Mouse (Mus musculus) kidney, embryonic 14.5 days (tissue): ENCODE measurements around the gene Zscan29. TPM values are rescaled to one million over a fixed set of nuclear protein-coding genes. Genes with fewer than 3 reads are reported as not detected.

Experiments
- ATAC-seq: fragments of 200-750 bp; cut with Nextera tagmentation; 2 replicates; pipeline ENCODE4 v1.8.0; 2017; ENCODE audit warnings: moderate number of reproducible peaks, mild to moderate bottlenecking, moderate TSS enrichment, moderate library complexity; ENCODE audit not compliant: low FRiP score, low TSS enrichment
- H3K27ac ChIP-seq: fragments of 300-500 bp; sonication (generic); 2 replicates; pipeline ENCODE4 v1.5.1; 2014; ENCODE audit warnings: low read depth, mild to moderate bottlenecking, low read length, moderate library complexity, mixed read lengths
- H3K27me3 ChIP-seq: fragments of 300-500 bp; sonication (generic); 2 replicates; pipeline ENCODE4 v1.6.1; 2014; ENCODE audit warnings: mild to moderate bottlenecking, low read length; ENCODE audit not compliant: control insufficient read depth, insufficient read depth
- H3K36me3 ChIP-seq: fragments of 300-500 bp; sonication (generic); 2 replicates; pipeline ENCODE4 v1.6.1; 2014; ENCODE audit warnings: low read length, mixed read lengths; ENCODE audit not compliant: control insufficient read depth, insufficient read depth
- H3K4me1 ChIP-seq: fragments of 300-500 bp; sonication (generic); 2 replicates; pipeline ENCODE4 v1.6.1; 2014; ENCODE audit warnings: low read length, mixed read lengths; ENCODE audit not compliant: control insufficient read depth, insufficient read depth
- H3K4me2 ChIP-seq: fragments of 300-500 bp; sonication (generic); replicated peaks from 2 replicates; pipeline ENCODE4 v1.6.1; 2014; ENCODE audit warnings: low read depth, mild to moderate bottlenecking, low read length
- H3K4me3 ChIP-seq: fragments of 300-500 bp; sonication (generic); 2 replicates; pipeline ENCODE4 v1.5.1; 2014; ENCODE audit warnings: mild to moderate bottlenecking, low read length
- H3K9ac ChIP-seq: fragments of 300-500 bp; sonication (generic); 2 replicates; pipeline ENCODE4 v1.6.1; 2014; ENCODE audit warnings: low read depth, mild to moderate bottlenecking, low read length, moderate library complexity
- H3K9me3 ChIP-seq: fragments of 300-500 bp; sonication (generic); 2 replicates; pipeline ENCODE4 v1.6.1; 2016; ENCODE audit warnings: low read length; ENCODE audit not compliant: control insufficient read depth
- WGBS: fragments of 180-500 bp; shearing (Covaris S2); extraction: QIAGEN DNeasy Blood & Tissue Kit; methylation state at CpG from one replicate; pipeline ENCODE4 v1.1.7; 2014; 5-methylcytosine and 5-hydroxymethylcytosine counted together
- polyA plus RNA-seq: library from polyadenylated mRNA; unstranded; fragments of >200 nt; fragmentation: Nextera tagmentation; extraction: Ambion mirVana; gene quantifications from 2 replicates; pipeline ENCODE4 v1.2.1, GENCODE M21; 2014

Zscan29 gene
- polyA plus RNA-seq, 1 experiment from 2014 or later, result 13.3 TPM

- 90% methylated on average over 3 of the region's 3 CpGs for WGBS
- H3K4me3 ChIP-seq, result no peak overlapping the region
- H3K9ac ChIP-seq, result no peak overlapping the region
- no peaks in the 10 kb centered on the region for H3K36me3 ChIP-seq
- no peaks in the 10 kb centered on the region for H3K27me3 ChIP-seq
- H3K4me2 ChIP-seq, result no peak overlapping the region
- H3K9me3 ChIP-seq, result no peaks in the 10 kb centered on the region
- no peak overlapping the region for H3K27ac ChIP-seq
- H3K4me1 ChIP-seq, result no peaks in the 10 kb centered on the region
- no peak for ATAC-seq
Observed at GRCm38 (mm10) chr2:121119260-121119659, 51.7 kb downstream of the Zscan29 start.

- ATAC-seq, result no peak
- Histone ChIP-seq H3K27ac (no peak overlapping the region), H3K27me3 (no peaks in the 10 kb centered on the region), H3K36me3 (no peaks in the 10 kb centered on the region), H3K9ac (no peak overlapping the region), H3K9me3 (no peaks in the 10 kb centered on the region), H3K4me3 (no peak overlapping the region), H3K4me2 (no peak overlapping the region), H3K4me1 (no peaks in the 10 kb centered on the region)
- WGBS, result 71% methylated on average over 2 of the region's 2 CpGs
Observed at GRCm38 (mm10) chr2:121115418-121115817, 55.5 kb downstream of the Zscan29 start.

GRCm38 (mm10) chr2:121109695-121110094, 61.2 kb downstream of the Zscan29 start, which contains the start of gene Tgm7:
Gene Tgm7 (minus strand): TSS chr2:121109795.
- Histone ChIP-seq H3K4me2 (no peak within 1 kb of the TSS), H3K36me3 (no peaks in the 10 kb centered on the region), H3K4me1 (no peaks in the 10 kb centered on the region), H3K4me3 (no peak within 1 kb of the TSS), H3K27ac (no peak within 1 kb of the TSS), H3K9ac (no peak within 1 kb of the TSS), H3K9me3 (no peaks in the 10 kb centered on the region), H3K27me3 (no peaks in the 10 kb centered on the region)
- 86% methylated on average over 4 of the region's 4 CpGs for WGBS
- no peak for ATAC-seq

Other genes with a start within 250 kb of the Zscan29 start
- gene Ubr1, start 200.4 kb downstream of the Zscan29 start, polyA plus RNA-seq, result 17.9 and 30.5 TPM in 2 replicates
- 6.1 and 6.5 TPM in 2 replicates for gene Tmem62, start 194.1 kb downstream of the Zscan29 start, polyA plus RNA-seq
- gene Ccndbp1, start 162.7 kb downstream of the Zscan29 start, polyA plus RNA-seq, result 48.0 and 53.6 TPM in 2 replicates
- 0.53 and 0.93 TPM in 2 replicates for gene Epb42, start 134.1 kb downstream of the Zscan29 start, polyA plus RNA-seq
- 8.4 and 9.3 TPM in 2 replicates for gene Tgm5, start 85.3 kb downstream of the Zscan29 start, polyA plus RNA-seq
- 0.12 and 0.14 TPM in 2 replicates for gene Tgm7, start 61.3 kb downstream of the Zscan29 start, polyA plus RNA-seq
- 16.0 and 22.7 TPM in 2 replicates for gene Adal, start 30.7 kb downstream of the Zscan29 start, polyA plus RNA-seq
- 15.0 and 22.1 TPM in 2 replicates for gene Lcmt2, start 30.5 kb downstream of the Zscan29 start, polyA plus RNA-seq
- gene Tubgcp4, start 471 bp downstream of the Zscan29 start, polyA plus RNA-seq, result 36.4 and 59.9 TPM in 2 replicates
- 55.0 and 91.9 TPM in 2 replicates for gene Trp53bp1, start 100.3 kb upstream of the Zscan29 start, polyA plus RNA-seq
- 5.8 and 7.0 TPM in 2 replicates for gene Map1a, start 118.5 kb upstream of the Zscan29 start, polyA plus RNA-seq
- 10.1 and 13.3 TPM in 2 replicates for gene Ppip5k1, start 184.3 kb upstream of the Zscan29 start, polyA plus RNA-seq
- 3.3 and 7.9 TPM in 2 replicates for gene Ckmt1, start 186.6 kb upstream of the Zscan29 start, polyA plus RNA-seq
- not detected in 2 replicates for gene Strc, start 216.0 kb upstream of the Zscan29 start, polyA plus RNA-seq
- 542 and 571 TPM in 2 replicates for gene Pdia3, start 242.7 kb upstream of the Zscan29 start, polyA plus RNA-seq
- gene Catsper2, start 242.7 kb upstream of the Zscan29 start, polyA plus RNA-seq, result 2.2 and 2.8 TPM in 2 replicates